Mouse (Mus musculus): ENCODE measurements around the gene C2cd2.

GRCm38 (mm10) chr16:97875101-97875500 lies 87.3 kb downstream of the C2cd2 start:
- no peak for TF ChIP-seq CTCF (conservative IDR thresholded peaks at IDR 0.05; ENCODE audit: insufficient read depth, insufficient read length, low read depth, low read length)
- no peak for TF ChIP-seq POLR2A (IDR thresholded peaks at IDR 0.05; ENCODE audit: low read depth, low read length)
